Mouse (Mus musculus) heart, postnatal 0 days (tissue): ENCODE data around the gene BC052040.

Experiments used
- CTCF ChIP-seq: IDR thresholded peaks from 2 replicates; pipeline ENCODE4 v1.5.1; 2016; ENCODE audit warnings: antibody characterized with exemption, control low read depth, low read depth
- EP300 ChIP-seq: IDR thresholded peaks from 2 replicates; pipeline ENCODE4 v1.6.1; 2016; ENCODE audit warnings: antibody characterized with exemption, low read depth

- TF ChIP-seq CTCF, result no peak
- no peak for TF ChIP-seq EP300
These were observed 78.2 kb downstream of the BC052040 start for GRCm38 (mm10) chr2:115659712-115660111.
